Mouse (Mus musculus) stomach, embryonic 16.5 days (tissue): ENCODE measurements at regions not wholly inside any gene's neighbourhood (a gene's known extent, or its start where the extent isn't known, plus 50 kb on each side); places are given as distances from the start of the nearest gene placed in this dataset.
A peak's percentile ranks its signal among the peaks of the same experiment; 100 is the strongest.

ENCODE experiments used
- ATAC-seq: fragments of 200-750 bp; cut with Nextera tagmentation; 2 replicates; pipeline ENCODE4 v1.8.0; 2017; ENCODE audit warnings: moderate number of reproducible peaks, moderate TSS enrichment; ENCODE audit not compliant: insufficient read depth, low FRiP score
- H3K27ac ChIP-seq: fragments of 300-500 bp; sonication (generic); 2 replicates; pipeline ENCODE4 v1.5.1; 2014; ENCODE audit warnings: low read length
- H3K27me3 ChIP-seq: fragments of 300-500 bp; sonication (generic); 2 replicates; pipeline ENCODE4 v1.6.1; 2014; ENCODE audit warnings: low read length, control low read depth, mixed read lengths; ENCODE audit not compliant: control insufficient read depth, insufficient read depth
- H3K36me3 ChIP-seq: fragments of 300-500 bp; sonication (generic); 2 replicates; pipeline ENCODE4 v1.6.1; 2014; ENCODE audit warnings: low read length; ENCODE audit not compliant: control insufficient read depth, insufficient read depth
- H3K4me1 ChIP-seq: fragments of 300-500 bp; sonication (generic); 2 replicates; pipeline ENCODE4 v1.6.1; 2014; ENCODE audit warnings: low read length, control low read depth, mixed read lengths; ENCODE audit not compliant: control insufficient read depth, insufficient read depth
- H3K4me2 ChIP-seq: fragments of 300-500 bp; sonication (generic); 2 replicates; pipeline ENCODE4 v1.6.1; 2014; ENCODE audit warnings: low read depth, low read length, mixed read lengths
- H3K4me3 ChIP-seq: fragments of 300-500 bp; sonication (generic); replicated peaks from 2 replicates; pipeline ENCODE4 v1.5.1; 2014; ENCODE audit warnings: mild to moderate bottlenecking, low read length
- H3K9ac ChIP-seq: fragments of 300-500 bp; sonication (generic); 2 replicates; pipeline ENCODE4 v1.6.1; 2014; ENCODE audit warnings: low read length
- H3K9me3 ChIP-seq: fragments of 300-500 bp; sonication (generic); replicated peaks from 2 replicates; pipeline ENCODE4 v1.6.1; 2016; ENCODE audit warnings: low read length, control low read depth; ENCODE audit not compliant: control insufficient read depth
- WGBS: fragments of 180-500 bp; shearing (Covaris S2); extraction: QIAGEN DNeasy Blood & Tissue Kit; methylation state at CpG from one replicate; pipeline ENCODE4 v1.1.7; 2014; 5-methylcytosine and 5-hydroxymethylcytosine counted together

DNA sequence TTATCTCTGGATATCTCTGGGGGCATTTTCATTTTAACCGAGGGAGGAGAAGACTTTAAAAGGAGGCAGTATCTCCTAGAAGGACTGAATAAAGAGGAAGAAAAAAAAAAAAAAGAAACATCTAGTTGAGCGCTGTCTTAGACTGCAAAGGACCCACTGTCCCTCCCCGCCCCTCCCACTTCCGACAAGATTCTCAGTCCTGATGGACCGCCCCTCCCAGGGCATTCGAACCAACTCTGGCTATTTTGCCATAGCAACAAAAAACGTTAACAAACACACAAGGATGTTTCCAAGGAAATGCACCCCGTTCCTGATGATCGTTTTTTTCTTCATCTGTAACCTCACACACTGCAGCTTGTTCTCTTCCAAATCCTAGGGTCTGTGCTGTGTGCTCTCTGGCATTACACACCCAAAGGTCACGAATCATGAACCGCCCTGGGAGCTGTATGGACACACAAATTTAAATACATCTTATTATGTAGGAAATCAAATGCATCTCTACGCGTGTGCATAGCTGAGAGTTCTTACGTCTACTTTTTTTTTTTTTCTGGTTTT is 75.8 kb downstream of the Rnd3 start:
- Histone ChIP-seq H3K27ac (no peak overlapping the region), H3K9ac (no peak overlapping the region), H3K4me3 (no peak overlapping the region), H3K4me1 (no peaks in the 10 kb centered on the region), H3K4me2 (peak overlapping the region; percentile 28), H3K36me3 (no peaks in the 10 kb centered on the region), H3K27me3 (no peaks in the 10 kb centered on the region), H3K9me3 (no peaks in the 10 kb centered on the region)
- ATAC-seq: no peak
- WGBS: 53% methylated on average over 14 of the region's 14 CpGs

DNA sequence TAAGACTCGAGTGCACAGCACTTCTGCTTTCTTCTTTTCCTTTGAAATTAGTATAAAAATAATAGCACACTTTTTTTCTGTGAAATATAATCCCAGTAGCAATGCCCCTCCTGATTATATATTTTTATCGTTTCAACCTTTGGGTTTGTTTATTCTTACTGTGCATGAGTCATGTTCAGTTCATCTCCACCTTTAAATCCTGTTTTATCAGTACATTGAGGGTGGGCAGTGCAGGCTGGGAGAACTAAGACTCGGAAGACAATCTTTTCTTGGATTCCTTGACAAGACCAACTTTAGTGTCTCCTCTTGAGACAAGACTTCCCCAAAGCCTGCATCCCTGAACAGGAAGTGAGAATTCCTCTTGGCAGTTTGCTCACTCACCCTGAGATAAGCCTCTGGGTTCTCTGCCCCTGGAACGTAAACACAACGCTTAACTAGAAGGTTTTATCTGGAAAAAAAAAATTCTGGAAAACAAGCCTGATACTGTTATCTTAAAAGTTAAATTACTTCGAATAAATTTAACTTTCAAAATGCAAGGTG is 76.5 kb downstream of the Rnd3 start:
- no peak overlapping the region for H3K4me3 ChIP-seq
- no peaks in the 10 kb centered on the region for H3K27me3 ChIP-seq
- no peaks in the 10 kb centered on the region for H3K36me3 ChIP-seq
- no peaks in the 10 kb centered on the region for H3K4me1 ChIP-seq
- peak overlapping the region; percentile 28; the same call in 1 of the 2 replicates for H3K4me2 ChIP-seq
- ATAC-seq: 0 out of 2 replicates have a peak, but pooled peaks have one; percentile 40
- H3K27ac ChIP-seq: peak overlapping the region; percentile 38; the same call in 1 of the 2 replicates
- 18% methylated on average over 6 of the region's 6 CpGs for WGBS
- no peaks in the 10 kb centered on the region for H3K9me3 ChIP-seq
- no peak overlapping the region for H3K9ac ChIP-seq

DNA sequence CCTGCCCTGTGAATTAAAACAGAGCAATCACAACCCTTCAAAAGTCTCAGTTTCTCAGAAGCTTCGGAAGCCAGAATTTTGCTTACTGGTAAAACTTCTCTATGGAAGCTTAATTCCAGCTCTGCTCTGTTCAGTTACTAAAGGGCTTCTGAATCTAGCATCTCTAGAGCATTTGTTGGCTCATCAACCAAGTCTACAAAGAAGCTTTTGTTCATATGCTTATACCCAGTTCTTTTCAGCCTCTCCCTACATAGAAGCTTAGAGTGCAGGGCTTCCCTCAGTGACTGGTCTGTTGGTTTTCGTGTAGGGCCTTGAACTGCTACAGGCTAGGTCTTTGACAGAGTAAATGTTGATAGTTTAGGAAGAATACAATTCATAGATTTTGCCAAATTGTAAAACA is 78.0 kb downstream of the Rnd3 start:
- no peak for ATAC-seq
- Histone ChIP-seq H3K4me3 (no peak overlapping the region), H3K9ac (no peak overlapping the region), H3K9me3 (no peaks in the 10 kb centered on the region), H3K27ac (no peak overlapping the region), H3K36me3 (no peaks in the 10 kb centered on the region), H3K4me1 (no peaks in the 10 kb centered on the region), H3K27me3 (no peaks in the 10 kb centered on the region), H3K4me2 (no peak overlapping the region)
- 89% methylated on average over 2 of the region's 2 CpGs for WGBS

DNA sequence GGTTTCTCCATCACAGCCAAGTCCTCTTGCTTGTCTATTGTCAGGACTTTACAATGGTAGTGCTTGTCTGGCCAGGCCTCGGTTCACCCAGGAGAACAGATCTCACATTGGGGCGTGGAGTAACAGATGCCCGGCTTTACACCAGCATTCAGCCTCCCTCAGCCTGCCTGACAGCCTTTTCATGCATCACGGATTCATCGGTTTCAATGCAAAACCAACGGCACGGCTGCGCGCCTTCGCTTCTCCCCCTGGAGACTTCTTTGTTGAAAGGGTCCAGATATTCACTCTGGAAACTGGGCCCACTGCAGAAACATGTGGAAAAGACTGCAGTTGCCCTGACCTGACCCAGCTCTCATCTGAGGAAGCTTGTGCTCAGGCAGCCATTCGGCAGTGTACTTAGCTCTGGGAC is 82.5 kb downstream of the Rnd3 start:
- no peak overlapping the region for H3K4me2 ChIP-seq
- H3K4me1 ChIP-seq: no peaks in the 10 kb centered on the region
- WGBS: 63% methylated on average over 11 of the region's 11 CpGs

DNA sequence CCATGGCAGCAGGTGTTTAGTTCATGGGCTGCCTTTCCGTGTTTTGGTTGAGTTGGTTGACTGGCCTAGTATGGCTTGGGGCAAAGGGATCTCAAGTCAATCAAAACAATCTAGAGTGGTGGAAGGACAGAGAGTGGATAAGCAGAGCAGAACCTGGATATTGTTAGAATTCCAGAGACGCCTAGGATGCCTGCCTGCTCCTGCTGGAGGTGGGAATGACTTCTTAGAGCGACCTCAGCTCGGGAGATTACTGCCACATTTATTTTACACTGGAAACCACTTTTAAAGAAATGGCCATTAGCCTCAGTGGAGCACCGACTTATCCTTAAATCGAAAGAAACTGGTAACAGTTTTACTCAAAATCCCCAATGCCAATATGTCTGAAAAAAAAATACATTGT is 83.1 kb downstream of the Rnd3 start:
- Histone ChIP-seq H3K27me3 (no peaks in the 10 kb centered on the region), H3K4me3 (no peak overlapping the region), H3K9me3 (no peaks in the 10 kb centered on the region), H3K4me1 (no peaks in the 10 kb centered on the region), H3K27ac (no peak overlapping the region), H3K4me2 (no peak overlapping the region), H3K36me3 (no peaks in the 10 kb centered on the region), H3K9ac (no peak overlapping the region)
- ATAC-seq: no peak
- WGBS: 53% methylated on average over 6 of the region's 6 CpGs

More for the DNA sequence above, 82.5 kb downstream of the Rnd3 start:
- Histone ChIP-seq H3K27me3 (no peaks in the 10 kb centered on the region), H3K4me3 (no peak overlapping the region), H3K9ac (no peak overlapping the region), H3K36me3 (no peaks in the 10 kb centered on the region), H3K9me3 (no peaks in the 10 kb centered on the region), H3K27ac (no peak overlapping the region)
- no peak; the same call in 1 of the 2 replicates for ATAC-seq

DNA sequence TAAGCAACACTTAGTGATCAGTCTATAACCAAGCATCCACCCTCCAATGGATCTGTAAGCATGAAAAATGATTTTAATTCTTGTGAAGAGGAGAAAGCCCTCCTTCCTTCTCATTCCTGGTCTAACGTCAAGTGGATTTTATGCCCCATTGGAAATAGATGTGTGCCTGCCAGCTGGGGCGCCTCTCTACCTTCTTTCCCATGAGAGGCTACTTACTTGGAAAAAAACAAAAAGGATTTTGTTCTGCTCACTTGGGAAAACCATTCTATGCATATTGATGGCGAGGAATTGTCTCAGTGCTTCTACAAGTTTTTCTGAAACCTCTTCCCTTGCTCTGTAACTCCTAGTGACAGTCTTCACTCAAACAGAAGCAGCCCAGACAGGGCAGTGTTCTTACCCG is 84.1 kb downstream of the Rnd3 start:
- 84% methylated on average over 4 of the region's 4 CpGs for WGBS
- Histone ChIP-seq H3K4me2 (no peak overlapping the region), H3K27ac (no peak overlapping the region), H3K9me3 (no peaks in the 10 kb centered on the region), H3K4me1 (no peaks in the 10 kb centered on the region), H3K9ac (no peak overlapping the region), H3K4me3 (no peak overlapping the region), H3K27me3 (no peaks in the 10 kb centered on the region), H3K36me3 (no peaks in the 10 kb centered on the region)
- ATAC-seq: no peak

DNA sequence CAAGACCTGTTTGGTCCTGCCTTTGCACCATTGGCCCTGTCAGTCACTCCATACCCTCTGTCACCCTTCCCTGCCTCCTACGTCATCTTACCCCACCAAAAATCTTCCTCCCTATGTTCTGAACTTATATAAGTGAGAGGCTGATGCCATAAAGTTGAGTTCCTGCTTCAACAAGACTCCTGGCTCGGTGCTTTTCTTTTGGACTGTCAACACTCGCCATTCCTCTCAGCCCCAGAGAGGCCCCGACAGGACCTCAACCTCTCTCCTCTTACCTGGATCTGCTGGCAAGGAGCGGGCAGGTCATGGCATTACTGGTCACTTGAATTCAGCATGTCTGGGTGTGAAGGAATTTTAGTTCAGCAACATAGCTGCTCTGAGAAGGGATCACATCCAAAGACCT is 86.9 kb downstream of the Rnd3 start:
- 90% methylated on average over 5 of the region's 5 CpGs for WGBS
- Histone ChIP-seq H3K27ac (no peak overlapping the region), H3K4me2 (no peak overlapping the region), H3K36me3 (no peaks in the 10 kb centered on the region), H3K4me1 (no peaks in the 10 kb centered on the region), H3K4me3 (no peak overlapping the region), H3K9me3 (no peaks in the 10 kb centered on the region), H3K27me3 (no peaks in the 10 kb centered on the region), H3K9ac (no peak overlapping the region)
- no peak for ATAC-seq

DNA sequence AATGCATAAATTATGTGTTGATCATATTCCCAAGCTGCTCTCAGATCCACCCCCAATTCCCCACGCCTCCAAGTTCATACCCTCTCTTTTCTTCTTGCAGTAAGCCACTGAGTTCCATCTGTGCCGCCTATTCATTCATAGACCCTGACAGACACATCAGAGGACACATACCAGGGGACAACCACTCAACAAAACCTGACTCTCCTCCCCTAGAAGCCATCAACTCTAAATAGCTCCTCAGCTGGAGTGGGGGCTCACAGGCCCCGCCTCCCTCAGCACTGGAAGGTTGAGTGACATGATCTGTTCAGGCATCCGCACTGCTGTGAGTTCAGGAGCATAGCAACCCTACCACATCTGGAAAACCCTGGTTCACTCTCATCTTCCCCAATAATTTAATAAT is 90.8 kb downstream of the Rnd3 start:
- Histone ChIP-seq H3K4me2 (no peak overlapping the region), H3K36me3 (no peaks in the 10 kb centered on the region), H3K9me3 (no peaks in the 10 kb centered on the region), H3K27me3 (no peaks in the 10 kb centered on the region), H3K4me1 (no peaks in the 10 kb centered on the region), H3K9ac (no peak overlapping the region), H3K4me3 (no peak overlapping the region), H3K27ac (no peak overlapping the region)
- ATAC-seq: no peak
- WGBS: 90% methylated on average over 4 of the region's 4 CpGs

DNA sequence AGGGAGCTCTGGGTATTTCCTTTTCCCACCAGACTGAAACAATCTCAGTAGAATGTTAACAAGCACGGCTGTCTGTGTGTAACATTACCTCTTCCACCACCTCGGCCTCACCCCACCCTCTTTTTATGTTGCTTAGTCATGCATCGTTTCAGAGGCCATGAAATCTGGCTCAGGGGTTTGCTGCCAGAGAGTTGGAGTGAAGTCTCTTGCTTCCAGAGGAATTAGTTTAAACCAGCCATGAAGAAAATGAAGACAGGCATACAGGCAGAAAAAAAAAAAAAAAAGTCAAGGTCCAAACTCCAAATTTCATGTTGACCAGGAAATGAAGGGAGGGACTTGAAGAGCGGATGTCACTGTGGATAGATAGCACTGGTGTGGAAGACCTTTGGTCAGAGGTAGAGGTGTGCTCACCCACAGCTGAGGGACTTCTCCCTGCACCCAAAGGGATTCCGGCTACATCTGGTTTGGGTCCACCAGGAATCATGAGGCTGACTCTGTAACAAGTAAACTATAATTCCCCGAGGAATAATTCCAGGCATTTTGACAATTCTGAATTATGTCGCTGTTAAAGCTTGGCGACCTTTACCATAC is 92.7 kb downstream of the Rnd3 start:
- no peaks in the 10 kb centered on the region for H3K27me3 ChIP-seq
- no peaks in the 10 kb centered on the region for H3K4me1 ChIP-seq
- H3K4me2 ChIP-seq: no peak overlapping the region
- no peaks in the 10 kb centered on the region for H3K36me3 ChIP-seq
- H3K9me3 ChIP-seq: no peaks in the 10 kb centered on the region
- H3K27ac ChIP-seq: no peak overlapping the region
- ATAC-seq: no peak
- WGBS: 42% methylated on average over 8 of the region's 8 CpGs
- H3K9ac ChIP-seq: no peak overlapping the region
- H3K4me3 ChIP-seq: no peak overlapping the region
